Mouse (Mus musculus) layer of hippocampus, postnatal 25 days (tissue): ENCODE results near the gene Aanat. TPM values are rescaled to one million over a fixed set of nuclear protein-coding genes. Genes with fewer than 3 reads are reported as not detected.
A peak's percentile ranks its signal among the peaks of the same experiment; 100 is the strongest.

Experiments used
- DNase-seq, 2 experiments: peaks; one replicate each; pipeline ENCODE4 v3.0.0; 2022; ENCODE audit warnings: mixed read lengths in 2 of 2, low spot score in 1 of 2; ENCODE audit errors: extremely low spot score in 1 of 2
- total RNA-seq, 2 experiments: library from RNA; stranded (reverse); gene quantifications; 2 replicates each; pipeline ENCODE4 v1.2.3; 2021

The Aanat gene
- total RNA-seq: under 1 TPM; 0.32 to 0.68 TPM

DNA sequence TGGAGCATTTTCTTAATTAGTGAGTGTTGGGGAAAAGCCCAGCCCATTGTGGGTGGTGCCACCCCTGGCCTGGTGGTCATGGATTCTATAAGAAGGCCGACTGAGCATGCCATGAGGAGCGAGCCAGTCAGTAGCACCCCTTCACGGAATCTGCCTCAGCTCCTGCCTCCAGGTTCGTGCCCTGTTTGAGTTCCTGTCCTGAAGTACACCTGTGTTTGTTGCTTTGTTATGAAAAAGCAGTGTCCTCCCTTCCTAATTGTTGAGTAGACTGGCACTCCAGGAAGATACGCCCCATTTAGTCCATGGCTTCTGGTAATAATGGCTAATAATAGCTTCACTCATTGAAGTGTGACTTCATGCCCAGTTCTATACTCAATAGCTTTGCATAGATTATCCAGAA, at the start of gene Aanat:
Gene Aanat (plus strand): TSS at position 123 of the 400 bp plus-strand sequence.
- DNase-seq: no peak

- no peak for DNase-seq
These were observed 49.5 kb upstream of the Aanat start for GRCm38 (mm10) chr11:116536685-116537084.

GRCm38 (mm10) chr11:116537388-116537787, 48.8 kb upstream of the Aanat start:
- DNase-seq: no peak

DNA sequence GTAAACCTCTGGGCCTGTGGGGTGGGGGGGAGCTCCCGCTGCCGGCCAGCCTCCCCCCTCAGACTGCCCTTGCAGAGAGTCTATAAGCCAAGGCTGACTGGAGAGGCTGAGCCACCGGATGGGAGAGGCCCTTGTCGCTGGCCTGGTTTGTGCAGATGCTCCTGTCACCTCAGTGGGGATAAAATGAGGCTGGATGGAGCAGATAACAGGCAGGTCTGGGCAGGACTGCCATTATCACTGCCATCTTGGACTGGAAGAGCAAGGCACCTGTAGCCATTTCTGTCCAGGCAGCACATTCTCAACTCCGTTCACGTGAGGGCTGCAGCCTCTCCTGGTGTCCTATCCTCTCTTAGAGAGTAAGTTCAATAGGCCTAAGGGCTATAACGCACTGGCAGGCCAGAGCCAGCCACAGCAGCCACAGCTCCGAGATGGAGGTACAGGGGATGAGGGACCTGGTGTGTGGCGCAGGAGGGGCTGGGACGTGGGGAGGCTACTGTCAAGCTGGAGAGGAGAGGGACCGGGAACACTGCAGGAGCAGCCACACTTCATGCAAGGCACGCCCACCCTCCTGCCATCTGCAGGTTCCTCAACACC, 48.0 kb upstream of the Aanat start:
- no peak for DNase-seq

GRCm38 (mm10) chr11:116541183-116541582, 45.0 kb upstream of the Aanat start:
- DNase-seq: no peak

GRCm38 (mm10) chr11:116543110-116543509, 43.1 kb upstream of the Aanat start:
- DNase-seq: peak in 1 of 2 experiments; percentile 48

DNA sequence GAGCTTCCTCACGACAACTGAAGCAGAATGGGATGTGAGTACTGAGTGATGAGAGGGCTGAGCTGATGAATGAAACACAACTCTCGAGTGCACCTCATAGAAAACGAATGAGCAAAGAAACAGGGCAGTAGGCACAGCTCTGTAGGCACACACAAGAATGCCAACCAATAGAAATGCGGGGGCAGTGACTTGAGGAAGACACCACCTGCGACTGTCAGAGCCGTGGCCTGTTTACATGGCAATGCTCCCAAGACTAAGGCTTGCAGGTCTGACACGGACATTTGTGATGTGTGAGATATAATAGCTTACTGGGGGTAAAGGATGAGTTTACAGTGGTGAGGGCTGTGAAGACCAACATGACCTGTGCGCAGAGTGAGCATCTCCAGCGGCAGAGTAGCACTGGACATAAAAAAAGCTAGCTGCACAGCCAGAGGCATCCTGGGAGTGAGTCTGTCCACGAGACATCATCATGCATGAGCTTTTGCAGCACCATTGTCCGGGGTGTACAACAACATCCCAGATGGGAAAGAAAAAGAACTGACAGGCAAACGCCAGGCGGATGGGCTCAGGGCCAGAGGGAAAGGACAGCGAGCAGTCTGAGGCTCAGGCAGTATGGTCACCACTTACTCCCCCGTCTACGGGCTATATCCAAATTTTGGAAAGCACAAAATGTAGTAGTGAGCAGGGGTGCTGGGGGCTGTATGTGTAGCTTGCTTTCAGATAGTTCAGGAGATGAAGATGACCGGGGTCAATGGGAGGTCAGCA, 38.8 kb upstream of the Aanat start:
- no peak for DNase-seq

- DNase-seq: no peak
These were observed 37.5 kb upstream of the Aanat start for GRCm38 (mm10) chr11:116548780-116549179.

- no peak for DNase-seq
These were observed 36.8 kb upstream of the Aanat start for GRCm38 (mm10) chr11:116549273-116550038.

- no peak for DNase-seq
These were observed 35.5 kb upstream of the Aanat start for GRCm38 (mm10) chr11:116550748-116551147.

- DNase-seq: no peak
These were observed 34.0 kb upstream of the Aanat start for GRCm38 (mm10) chr11:116552194-116552593.

DNA sequence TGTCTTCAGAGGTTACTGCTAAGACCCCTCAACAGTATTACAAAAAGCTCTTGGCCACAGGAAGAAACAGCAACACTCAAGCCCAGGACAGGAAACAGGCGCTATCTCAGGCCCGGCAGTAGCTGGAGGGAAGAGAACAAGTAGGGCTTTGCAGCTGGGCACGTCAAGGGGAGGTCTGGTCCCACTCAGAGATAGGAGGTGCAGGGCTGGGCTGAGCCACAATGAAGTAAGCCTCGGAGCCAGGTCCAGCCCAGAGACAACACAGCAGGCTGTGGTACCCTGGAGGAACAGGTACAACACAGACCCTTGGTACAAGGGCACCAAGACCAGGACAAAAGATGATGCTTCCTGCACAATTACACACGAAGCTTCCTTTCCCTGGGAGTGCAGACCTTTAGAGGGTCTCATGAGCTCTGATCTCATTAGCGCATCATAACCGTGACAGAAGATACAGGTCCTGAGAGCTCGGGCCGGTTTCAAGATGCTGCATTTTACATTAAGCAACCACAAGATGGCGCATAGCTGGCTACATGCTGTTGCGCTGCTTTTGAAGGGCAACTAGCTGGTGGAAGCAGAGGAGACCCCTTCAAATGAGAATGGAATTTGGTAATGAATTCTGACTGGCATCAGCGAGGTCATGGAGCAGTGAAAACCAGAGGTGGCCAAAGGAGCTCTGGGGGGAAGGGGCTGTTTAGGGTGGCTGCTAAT, 31.9 kb upstream of the Aanat start:
- DNase-seq: no peak

DNA sequence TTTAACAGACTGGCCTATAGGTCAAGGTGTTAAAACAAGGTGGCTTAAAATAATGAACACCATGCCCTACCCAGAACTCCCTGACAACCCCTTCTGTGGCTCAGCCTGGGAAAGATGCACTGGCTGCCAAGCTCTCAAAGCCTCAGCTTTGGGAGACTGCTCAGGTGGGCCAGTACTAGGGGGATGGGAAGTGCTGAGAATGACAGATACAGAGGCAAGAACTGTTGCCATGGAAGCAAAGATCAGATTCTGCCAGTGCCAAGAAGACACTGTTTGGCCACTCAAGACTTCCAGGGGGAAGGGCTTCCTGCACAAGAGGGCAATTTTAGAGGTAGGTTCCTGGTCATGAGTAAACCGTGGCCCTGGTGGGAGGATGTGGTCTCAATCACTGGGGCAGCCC, 30.7 kb upstream of the Aanat start:
- no peak for DNase-seq

DNA sequence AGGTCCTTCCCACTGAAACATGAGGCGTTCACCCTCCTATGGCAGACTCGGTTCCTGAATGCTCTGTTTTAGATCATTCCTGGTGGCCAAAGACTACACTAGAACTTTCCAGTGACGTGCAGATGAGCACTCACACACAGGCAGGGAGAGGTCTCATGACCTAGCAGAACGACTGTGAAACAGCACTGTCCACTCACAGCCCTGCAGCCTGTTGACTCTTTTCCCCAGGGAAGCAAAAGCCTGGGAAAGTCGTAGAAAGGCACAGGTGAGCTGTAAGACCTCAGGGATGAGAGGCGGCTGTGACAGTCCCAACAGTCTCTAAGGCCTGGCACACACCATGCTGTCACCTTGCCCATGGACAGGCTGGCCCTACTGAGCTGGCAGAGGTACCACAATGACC, 29.9 kb upstream of the Aanat start:
- DNase-seq: no peak

DNA sequence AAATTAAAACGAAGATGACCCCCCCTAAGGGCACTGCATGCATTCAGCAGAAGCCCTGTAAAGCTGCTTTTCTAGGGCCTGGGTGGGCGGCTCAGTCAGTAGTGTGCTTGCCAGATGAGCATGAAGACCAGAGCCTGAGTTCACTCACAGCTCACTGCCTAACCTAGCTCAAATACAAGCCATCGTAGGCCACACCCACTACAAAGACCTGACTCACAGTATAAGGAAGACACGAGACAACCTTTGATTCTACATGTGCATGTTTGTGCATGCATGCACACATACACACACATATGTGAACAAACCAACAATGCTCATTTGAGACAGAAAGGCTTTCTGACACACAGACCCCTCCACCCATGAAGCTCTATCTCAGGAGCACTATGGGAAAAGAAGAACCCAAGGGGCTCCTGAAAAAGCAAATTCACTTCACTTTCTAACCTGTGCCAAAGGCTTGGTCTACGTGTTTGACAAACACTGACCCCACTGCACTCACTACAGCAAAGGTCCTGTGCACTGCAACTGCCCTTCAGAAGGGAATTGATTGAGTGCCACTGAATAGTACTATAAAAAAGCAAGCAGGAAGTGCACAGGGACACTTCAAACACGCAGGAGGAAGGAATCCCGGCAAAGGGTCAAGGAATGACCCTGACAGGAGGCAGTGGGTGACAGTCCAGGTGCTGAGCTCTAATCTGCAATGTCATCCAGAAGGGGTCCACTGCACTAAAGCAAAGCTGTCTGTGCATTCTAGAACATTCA, 20.8 kb upstream of the Aanat start:
- no peak for DNase-seq

GRCm38 (mm10) chr11:116567531-116567930, 18.7 kb upstream of the Aanat start:
- no peak for DNase-seq

- DNase-seq: no peak
These were observed 15.4 kb upstream of the Aanat start for GRCm38 (mm10) chr11:116570821-116571220.

DNA sequence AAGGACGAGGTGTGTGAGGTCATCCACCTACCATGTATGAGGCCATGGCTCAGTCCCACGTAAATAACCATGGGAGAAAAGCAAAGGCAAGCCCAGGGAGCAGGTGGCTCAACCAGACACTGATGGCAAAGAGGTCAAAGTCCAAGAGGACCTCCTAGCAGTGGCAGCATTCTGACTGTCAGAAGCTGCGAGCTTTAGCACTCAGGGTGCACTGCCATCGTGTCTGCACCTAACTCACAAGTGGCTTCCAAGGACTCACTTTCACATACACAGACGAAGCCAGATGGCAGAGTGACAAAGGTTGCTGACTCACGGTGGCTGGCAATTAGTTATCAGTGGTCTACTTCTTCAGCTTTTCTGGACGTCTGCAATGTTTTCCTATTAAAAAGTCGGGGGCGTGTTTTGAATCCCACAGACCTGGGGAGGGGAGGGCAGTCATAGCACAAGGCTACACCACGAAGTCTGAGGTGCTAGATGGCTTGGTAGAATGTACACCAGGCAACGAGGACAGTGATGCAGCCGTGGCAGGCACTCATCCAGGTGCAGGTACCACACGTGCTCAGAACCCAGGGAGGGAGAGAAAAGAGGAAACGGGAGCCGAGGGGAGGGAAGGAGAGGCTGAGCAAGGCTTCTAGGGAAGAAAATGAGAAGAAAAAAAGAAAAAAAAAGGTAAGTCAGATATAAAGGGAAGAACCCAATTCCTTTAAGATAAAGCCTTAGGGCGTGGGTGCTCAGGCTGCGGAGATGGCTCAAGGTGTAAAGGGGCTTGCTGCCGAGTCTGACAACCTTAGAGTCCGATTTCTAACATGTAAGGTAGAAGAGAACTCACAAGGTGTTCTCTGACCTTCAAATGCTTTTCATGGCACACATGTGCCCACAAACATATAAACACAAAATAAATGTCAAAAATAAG, 14.2 kb upstream of the Aanat start:
- DNase-seq: no peak
